Mouse (Mus musculus) left cerebral cortex, adult 8-10 months (tissue): ENCODE results near the gene Rgs2. TPM values are rescaled to one million over a fixed set of nuclear protein-coding genes. Genes with fewer than 3 reads are reported as not detected.

Experiments used
- DNase-seq, 2 experiments: peaks; one replicate each; pipeline ENCODE4 v3.0.0; 2022; ENCODE audit warnings: low spot score in 2 of 2
- total RNA-seq, 4 experiments: library from RNA; stranded (reverse); gene quantifications; 2 replicates each; pipeline ENCODE4 v1.2.4; 2022

Rgs2 gene
- 10 to 100 TPM; 74.2 to 87.5 (median 78.2) TPM for total RNA-seq

GRCm38 (mm10) chr1:144003904-144004740 lies at the start of gene Rgs2:
Gene Rgs2, minus strand, starts transcription at chr1:144004161.
- peak; percentile 94 to 97 for DNase-seq

DNA sequence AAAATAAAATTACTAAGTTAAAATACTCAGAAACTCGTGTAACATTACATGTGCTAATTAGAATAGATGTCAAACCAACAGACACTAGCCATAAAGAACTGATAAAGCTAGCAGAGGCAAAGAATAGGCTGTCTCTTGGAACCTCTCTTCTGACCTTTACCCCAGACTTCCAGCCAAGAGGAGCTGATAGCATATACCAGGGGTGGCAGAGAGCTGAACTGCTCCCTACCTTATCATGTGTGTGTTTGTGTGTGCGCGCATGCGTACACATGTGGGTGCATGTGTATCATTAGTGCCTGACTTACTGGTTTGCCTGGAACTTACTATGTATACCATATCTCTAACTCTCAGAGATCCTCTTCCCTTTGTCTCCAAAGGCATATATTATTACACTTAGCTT lies 49.4 kb upstream of the Rgs2 start:
- no peak for DNase-seq

- DNase-seq: no peak
Measured at GRCm38 (mm10) chr1:144041826-144042225, 37.9 kb upstream of the Rgs2 start.

GRCm38 (mm10) chr1:144033498-144033897 lies 29.5 kb upstream of the Rgs2 start:
- no peak for DNase-seq

GRCm38 (mm10) chr1:144030499-144030898 lies 26.5 kb upstream of the Rgs2 start:
- DNase-seq: no peak

DNA sequence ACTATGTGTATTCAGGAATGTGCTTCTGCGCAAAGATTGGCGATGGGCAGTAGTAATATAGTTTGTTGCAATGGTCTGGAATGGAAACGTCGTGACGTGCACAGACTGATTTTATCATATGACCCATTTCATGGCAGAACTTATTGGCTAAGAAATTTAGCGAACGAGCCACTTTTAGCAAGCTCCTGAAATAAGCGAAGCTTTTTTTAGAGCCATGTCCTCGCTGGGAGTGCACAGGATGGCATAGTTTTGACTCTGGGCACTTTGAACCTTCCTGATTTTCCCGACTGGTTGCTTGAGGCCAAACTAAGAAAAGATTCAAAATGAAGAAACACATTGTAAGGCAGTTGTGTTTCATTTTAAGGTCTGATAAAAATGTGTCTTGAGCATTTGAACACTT lies 25.7 kb upstream of the Rgs2 start:
- no peak for DNase-seq

DNA sequence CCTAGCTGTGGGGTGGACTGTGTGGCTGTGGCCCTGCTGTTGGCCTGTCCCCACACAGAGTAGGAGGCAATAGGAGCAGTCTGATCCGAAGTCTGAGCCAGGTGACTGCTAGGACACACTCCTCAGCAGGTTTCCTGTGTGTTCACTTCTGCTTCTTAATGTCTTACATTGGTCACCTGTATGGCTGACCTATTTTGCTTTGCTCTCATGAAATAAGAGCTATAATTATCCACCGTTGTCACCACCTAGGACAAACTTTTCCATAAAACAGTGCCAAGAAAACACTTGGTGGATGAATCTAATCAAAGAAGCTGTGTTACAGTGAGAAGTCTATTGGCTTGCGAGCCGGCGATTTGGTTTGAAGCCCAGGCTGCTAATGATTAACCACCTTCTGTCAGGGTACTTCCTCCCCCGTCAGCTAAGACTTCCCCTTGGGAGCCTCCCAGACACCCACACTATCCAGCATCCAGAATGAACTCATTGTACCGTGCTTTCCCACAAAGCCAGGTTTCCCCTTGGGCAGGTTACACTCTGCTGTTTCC lies 14.5 kb upstream of the Rgs2 start:
- no peak for DNase-seq

GRCm38 (mm10) chr1:144013913-144014312 lies 10.0 kb upstream of the Rgs2 start:
- DNase-seq: no peak

DNA sequence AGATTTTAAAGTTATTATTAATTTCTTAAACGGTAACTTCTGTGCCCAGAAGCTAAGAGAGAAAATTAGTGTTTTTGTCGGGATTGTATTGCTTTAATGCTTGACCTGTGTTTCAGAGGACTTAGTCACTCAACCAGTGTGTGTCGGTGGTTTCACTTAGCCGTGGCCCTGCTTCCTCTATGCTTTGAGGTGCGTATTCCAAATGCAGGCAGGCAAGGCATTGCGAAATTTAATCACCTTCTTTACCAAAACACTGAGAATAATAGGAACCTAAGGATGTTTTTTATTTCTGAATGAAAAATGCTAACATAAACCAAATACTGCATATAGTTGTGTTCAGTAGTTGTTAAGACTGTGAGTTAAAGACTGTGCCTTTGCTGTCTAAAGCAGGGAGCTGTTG lies 3.4 kb upstream of the Rgs2 start:
- DNase-seq: no peak

GRCm38 (mm10) chr1:144006542-144006941 lies 2.6 kb upstream of the Rgs2 start:
- peak; percentile 44 to 47 for DNase-seq

DNA sequence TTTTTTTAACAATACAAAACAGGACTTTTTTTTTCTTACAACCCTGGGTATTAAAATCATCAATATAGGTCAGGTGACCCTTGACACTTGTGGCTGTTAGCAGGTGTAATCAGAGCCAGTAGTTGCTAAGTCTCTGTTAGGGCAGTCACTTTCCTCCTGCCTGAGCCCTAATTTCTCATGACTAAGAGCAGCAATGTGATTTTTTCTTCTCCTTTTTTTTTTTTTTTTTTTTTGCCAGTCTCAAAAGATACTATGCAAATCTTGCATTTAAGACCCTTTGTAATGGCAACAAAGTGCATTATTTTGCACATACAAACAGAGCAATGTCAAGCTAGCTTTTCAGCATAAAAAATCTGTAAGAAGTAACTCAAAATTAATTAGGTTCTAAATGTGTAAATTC lies 1.7 kb upstream of the Rgs2 start:
- DNase-seq: no peak

DNA sequence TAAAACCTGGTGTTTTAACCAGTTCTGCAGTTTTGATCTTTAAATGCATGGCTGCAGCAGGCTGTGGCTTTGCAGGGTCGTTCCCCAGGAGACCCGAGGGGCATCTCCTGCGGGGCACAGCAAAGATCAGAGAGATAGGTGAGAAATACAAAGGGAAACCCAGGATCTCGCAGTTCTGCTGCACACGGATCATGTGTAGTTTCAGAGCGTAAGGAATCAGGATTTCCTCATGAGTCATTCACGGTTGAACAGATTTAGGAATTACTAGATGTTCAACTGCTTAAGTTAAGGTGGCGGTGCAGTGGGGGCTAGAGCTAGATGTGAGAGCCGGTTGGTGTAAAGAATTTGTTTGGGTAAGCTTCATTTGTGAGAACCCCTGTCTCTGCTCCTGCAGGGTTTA lies 780 bp upstream of the Rgs2 start:
- DNase-seq: peak in 1 of 2 experiments; percentile 28

DNA sequence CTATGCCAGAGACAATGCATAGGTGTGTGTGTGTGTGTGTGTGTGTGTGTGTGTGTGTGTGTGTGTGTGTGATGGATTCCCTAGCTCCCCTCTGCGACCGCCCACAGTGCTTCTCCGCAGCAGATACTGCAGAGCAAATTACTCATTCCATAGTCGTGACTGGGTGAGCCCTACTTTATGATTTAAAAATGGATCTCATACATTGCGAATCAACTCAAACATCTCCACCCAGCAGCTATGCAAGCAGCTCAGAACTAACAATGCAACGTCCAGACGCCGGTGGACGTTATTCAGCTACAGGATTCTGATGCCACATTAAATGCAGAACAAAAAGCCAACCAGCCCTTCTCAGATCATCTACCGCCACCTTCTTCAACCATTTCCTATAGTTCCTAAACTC lies 545 bp downstream of the Rgs2 start:
- DNase-seq: peak; percentile 35 to 70

- DNase-seq: no peak
Measured at GRCm38 (mm10) chr1:144002715-144003066, 1.3 kb downstream of the Rgs2 start.

DNA sequence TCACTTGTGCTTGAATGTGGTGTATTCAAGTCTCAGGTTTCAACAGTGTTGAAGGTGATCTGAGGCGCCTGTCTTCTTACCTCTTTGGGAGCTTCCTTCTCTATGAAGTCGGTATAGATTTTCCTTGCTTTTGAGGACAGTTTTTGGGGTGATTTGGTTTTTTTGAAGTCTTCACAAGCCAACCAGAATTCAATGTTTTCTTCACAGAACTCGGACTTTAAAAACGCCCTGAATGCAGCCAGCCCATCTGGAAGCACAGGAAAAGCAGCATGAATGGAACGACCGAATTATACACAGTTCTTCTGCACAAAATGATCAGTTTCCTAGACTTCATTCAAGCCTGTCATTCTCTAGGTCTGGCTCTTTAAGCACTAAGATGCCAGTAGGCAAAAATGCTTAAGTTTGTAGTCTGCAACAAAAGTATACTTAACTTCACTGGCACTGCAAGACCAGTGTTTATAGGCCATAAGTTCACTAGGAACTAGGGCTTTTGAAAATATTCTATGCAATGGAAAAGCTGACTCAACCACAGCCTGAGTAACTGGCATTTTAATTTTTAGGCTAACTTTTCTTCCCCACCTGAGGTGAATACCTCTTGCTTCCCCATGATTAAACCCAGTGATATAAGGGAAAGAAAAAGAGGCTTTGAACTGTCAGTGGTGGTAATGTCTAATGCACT lies 1.8 kb downstream of the Rgs2 start:
- no peak for DNase-seq

GRCm38 (mm10) chr1:144000246-144000645 lies 3.7 kb downstream of the Rgs2 start:
- DNase-seq: no peak

- no peak for DNase-seq
Measured at GRCm38 (mm10) chr1:143999371-143999920, 4.5 kb downstream of the Rgs2 start.

DNA sequence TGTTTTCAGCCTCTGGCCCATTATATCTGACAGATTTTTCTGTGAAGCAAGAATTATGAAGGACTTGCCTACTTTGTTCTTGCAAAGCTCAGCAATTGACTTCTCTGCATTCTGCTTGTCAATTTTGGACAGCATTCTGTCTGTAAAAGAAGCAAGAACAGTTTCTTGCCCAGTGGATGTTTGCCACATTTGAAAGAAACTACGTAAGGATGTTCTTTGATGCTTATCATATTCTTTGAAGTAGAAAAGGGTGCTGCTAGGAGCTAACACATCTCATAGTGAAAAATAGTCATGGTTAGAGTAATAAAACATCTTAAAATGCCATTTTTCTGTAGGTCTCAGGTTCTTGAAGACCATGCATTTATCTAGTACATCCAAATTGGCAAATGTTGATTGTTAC lies 10.9 kb downstream of the Rgs2 start:
- no peak for DNase-seq

DNA sequence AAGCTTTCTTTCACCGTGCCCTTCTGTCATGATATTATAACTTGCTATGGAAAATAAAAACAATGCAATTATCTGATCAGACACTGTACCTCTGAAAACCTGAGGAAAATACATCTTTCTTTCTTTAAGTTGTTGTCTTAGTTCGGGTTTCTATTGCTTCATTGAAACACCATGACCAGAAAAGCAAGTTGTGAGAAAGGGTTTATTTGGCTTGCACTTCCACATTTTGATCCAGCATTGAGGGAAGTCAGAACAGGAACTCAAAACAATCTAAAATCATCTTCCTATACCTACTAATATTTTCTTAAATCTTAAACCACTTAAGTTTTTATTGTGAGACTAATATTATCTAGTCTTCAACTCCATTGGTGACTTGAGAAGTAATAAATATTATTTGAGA lies 11.4 kb downstream of the Rgs2 start:
- DNase-seq: no peak

DNA sequence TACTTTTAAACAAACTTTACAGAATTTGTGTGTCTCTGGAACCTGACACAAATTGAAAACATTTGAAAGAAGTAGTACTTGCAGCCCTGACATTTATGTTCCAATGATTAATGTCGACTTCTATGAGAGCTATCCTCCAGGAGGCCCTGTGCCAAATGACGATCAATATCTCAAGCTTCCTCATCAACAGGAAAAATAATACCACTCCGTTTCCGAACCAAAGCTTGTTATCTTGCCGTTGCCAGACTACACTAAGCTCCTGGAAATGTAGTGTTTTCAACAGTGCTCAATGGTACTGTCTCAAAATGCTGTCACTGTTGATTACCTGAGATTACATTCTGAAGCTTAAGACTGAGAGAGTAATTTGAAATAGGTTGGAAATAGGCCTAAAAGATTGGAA lies 13.7 kb downstream of the Rgs2 start:
- DNase-seq: no peak

DNA sequence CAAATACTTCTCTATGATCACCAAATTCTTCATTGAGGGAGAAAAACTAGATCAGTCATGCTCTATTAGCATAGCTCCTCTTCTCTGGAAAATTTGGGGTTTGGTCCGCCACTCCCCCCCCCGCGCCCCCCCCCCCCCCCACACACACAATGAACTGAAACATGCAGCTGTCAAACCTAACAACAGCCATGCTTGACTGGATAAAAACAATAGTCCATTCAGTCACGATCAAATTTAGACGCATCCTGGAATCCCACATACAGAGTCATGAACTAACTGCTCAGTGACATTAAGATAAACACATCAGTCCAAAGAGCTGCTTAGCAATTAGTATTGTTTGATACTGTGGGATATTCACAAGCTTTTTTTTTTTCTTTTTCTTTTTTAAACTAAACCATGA lies 14.2 kb downstream of the Rgs2 start:
- DNase-seq: no peak

DNA sequence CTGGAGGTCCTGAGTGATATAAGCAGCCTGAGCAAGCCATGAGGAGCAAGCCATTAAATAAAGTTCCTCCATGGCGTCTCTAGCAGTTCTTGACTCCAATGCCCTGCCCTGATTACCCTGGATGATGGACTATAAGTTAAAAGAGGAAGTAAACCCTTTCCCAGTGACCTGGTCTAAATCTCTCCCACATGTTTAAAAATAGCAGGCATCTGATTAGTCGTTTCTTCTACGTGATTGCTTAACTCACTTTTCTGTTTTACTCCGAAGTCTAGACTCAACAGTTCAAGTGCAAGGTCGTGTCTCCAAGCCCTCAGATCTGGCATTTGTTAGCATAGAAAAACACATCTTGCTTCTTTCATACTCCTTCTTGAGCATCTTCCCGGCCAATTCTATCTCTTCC lies 15.2 kb downstream of the Rgs2 start:
- no peak for DNase-seq
